23 mouse cellular contexts compared by ENCODE assay signal in the genomic region with DNA sequence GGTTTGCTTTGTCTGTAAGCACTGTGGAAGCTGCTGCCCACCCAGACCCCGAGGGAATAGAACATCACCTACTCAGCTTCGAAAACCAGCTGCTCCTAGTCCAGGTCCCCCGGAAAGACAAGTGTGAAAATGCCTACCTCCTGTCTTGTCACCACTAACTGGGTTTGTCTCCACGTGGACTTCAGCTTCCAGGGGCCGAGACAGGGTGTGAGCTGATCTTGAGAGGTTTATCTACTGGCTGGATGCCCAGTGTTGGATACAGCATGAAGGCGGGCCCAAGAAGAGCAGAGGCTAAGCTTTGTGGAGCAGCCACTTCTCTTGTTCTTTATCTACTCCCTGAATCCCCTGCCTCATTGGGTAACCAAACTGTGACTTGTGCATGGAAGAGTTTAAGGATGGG. TPM values are rescaled to one million over a fixed set of nuclear protein-coding genes. Genes with fewer than 3 reads are reported as not detected.
DNase-seq lines count a peak whose midpoint lies in the region; ATAC-seq and TF ChIP-seq lines count a peak whose summit lies in the region.
"Had no signal": no experiment of that assay in that cellular context is flagged by ENCODE, and none has a peak within 500 bp of the region (broad histone marks: within the 10 kb centered on the region; RNA-seq: fewer than 3 reads in every experiment).

No protein-coding gene starts in this region.

- H3K4me1 ChIP-seq in embryonic facial prominence, embryonic 14.5 days (ENCODE audit: control insufficient read depth, insufficient read depth, low read length) = peaks cover 3% of the 10 kb centered on the region; the same call in 1 of the 2 replicates
- peaks cover 9% of the 10 kb centered on the region for H3K4me1 ChIP-seq in embryonic facial prominence, embryonic 10.5 days
- H3K4me1 ChIP-seq in heart, embryonic 12.5 days (replicated peaks) = peaks cover 16% of the 10 kb centered on the region
- peaks cover 0 to 12% of the 10 kb centered on the region in 2 experiments; a peak in 2 of 4 replicates for H3K4me1 ChIP-seq in MEL (ENCODE audit: control insufficient read depth in 1 of 2, insufficient read depth in 2 of 2, low read length in 2 of 2)
- H3K4me1 ChIP-seq: liver, embryonic 12.5 days had no signal

- peak; percentile 34 for DNase-seq in embryonic facial prominence, embryonic 14.5 days (ENCODE audit: low spot score)
- DNase-seq in embryonic facial prominence, embryonic 10.5 days (ENCODE audit: low spot score) = no peak
- DNase-seq in heart, postnatal 4 days = peak; percentile 31
- peak; percentile 74 for DNase-seq in MEL (ENCODE audit: low read depth, low spot score)
- DNase-seq in lung, postnatal 25 days (ENCODE audit: low spot score) = peak; percentile 5
- DNase-seq in right cerebral cortex, postnatal 14 days = no peak
- no peak for DNase-seq in adrenal gland, postnatal 14 days
- DNase-seq: adrenal gland, adult 8-10 months; cerebellum, adult 9-11 months; embryo, embryonic 11 days; forebrain, postnatal 0 days; kidney, adult 18-20 months; spleen, adult 18-20 months; thymus, adult 18-20 months had no signal

- no peak overlapping the region for H3K4me3 ChIP-seq in embryonic facial prominence, embryonic 14.5 days (ENCODE audit: low read depth, low read length)
- H3K4me3 ChIP-seq in embryonic facial prominence, embryonic 10.5 days = no peak overlapping the region
- H3K4me3 ChIP-seq in heart, embryonic 12.5 days = no peak overlapping the region
- H3K4me3 ChIP-seq in MEL (ENCODE audit: control insufficient read depth in 1 of 2, insufficient read depth in 1 of 2, low read depth in 2 of 2, low read length in 2 of 2) = no peak overlapping the region
- H3K4me3 ChIP-seq: forebrain, embryonic 10.5 days; limb, embryonic 12.5 days; liver, embryonic 12.5 days had no signal

- no peak for ATAC-seq in embryonic facial prominence, embryonic 14.5 days (ENCODE audit: low read depth)
- no peak for ATAC-seq in heart, embryonic 12.5 days (ENCODE audit: insufficient number of reproducible peaks, low FRiP score)
- ATAC-seq: forebrain, postnatal 0 days; liver, embryonic 12.5 days had no signal

- no peaks in the 10 kb centered on the region for H3K79me2 ChIP-seq in MEL (ENCODE audit: control insufficient read depth, insufficient read depth, low read length, poor library complexity)

- H3K27ac ChIP-seq in embryonic facial prominence, embryonic 14.5 days (replicated peaks; ENCODE audit: low read depth, low read length) = no peak overlapping the region
- no peak overlapping the region for H3K27ac ChIP-seq in embryonic facial prominence, embryonic 10.5 days (replicated peaks)
- H3K27ac ChIP-seq in heart, embryonic 12.5 days (ENCODE audit: poor library complexity, severe bottlenecking) = no peak overlapping the region
- no peak overlapping the region for H3K27ac ChIP-seq in MEL (ENCODE audit: control insufficient read depth, low read depth, low read length)
- H3K27ac ChIP-seq: forebrain, embryonic 10.5 days; kidney, postnatal 0 days; limb, embryonic 12.5 days; liver, embryonic 12.5 days; macrophage had no signal

- TF ChIP-seq EP300 in MEL (IDR thresholded peaks at IDR 0.05; ENCODE audit: low read depth in 1 of 2, low read length in 2 of 2) = no peak

- no peak overlapping the region for H3K4me2 ChIP-seq in embryonic facial prominence, embryonic 14.5 days (ENCODE audit: low read depth, low read length)
- no peak overlapping the region for H3K4me2 ChIP-seq in heart, embryonic 12.5 days
- H3K4me2 ChIP-seq: limb, embryonic 12.5 days; liver, embryonic 12.5 days; midbrain, embryonic 11.5 days had no signal

- peaks cover 12% of the 10 kb centered on the region for H3K27me3 ChIP-seq in embryonic facial prominence, embryonic 14.5 days (replicated peaks; ENCODE audit: control insufficient read depth, insufficient read depth, low read length)
- peaks cover 40% of the 10 kb centered on the region for H3K27me3 ChIP-seq in embryonic facial prominence, embryonic 10.5 days (replicated peaks; ENCODE audit: low read depth, poor library complexity, severe bottlenecking)
- H3K27me3 ChIP-seq in heart, embryonic 12.5 days (replicated peaks) = peaks cover 100% of the 10 kb centered on the region
- H3K27me3 ChIP-seq in MEL (ENCODE audit: control insufficient read depth in 1 of 2, insufficient read depth in 2 of 2, low read length in 2 of 2) = peaks cover 0 to 3% of the 10 kb centered on the region in 2 experiments; a peak in 1 of 4 replicates

- no peak for TF ChIP-seq RAD21 in MEL (IDR thresholded peaks at IDR 0.05; ENCODE audit: low read depth, low read length)

- TF ChIP-seq CTCF in MEL (IDR thresholded peaks at IDR 0.05 in 2 of 3, conservative IDR thresholded peaks at IDR 0.05 in 1 of 3; ENCODE audit: control insufficient read depth in 1 of 3, insufficient read depth in 1 of 3, low read depth in 2 of 3, low read length in 3 of 3, poor library complexity in 1 of 3, severe bottlenecking in 1 of 3) = no peak

- no peak overlapping the region for H3K9ac ChIP-seq in embryonic facial prominence, embryonic 14.5 days (ENCODE audit: low read depth, low read length)
- no peak overlapping the region for H3K9ac ChIP-seq in heart, embryonic 12.5 days
- H3K9ac ChIP-seq in MEL (ENCODE audit: control insufficient read depth, low read depth, low read length, poor library complexity, severe bottlenecking) = no peak overlapping the region
- H3K9ac ChIP-seq: forebrain, postnatal 0 days; limb, embryonic 12.5 days; liver, embryonic 12.5 days had no signal

- WGBS in embryonic facial prominence, embryonic 14.5 days = 63% methylated on average over 6 of the region's 6 CpGs
- WGBS in embryonic facial prominence, embryonic 10.5 days = 85% methylated on average over 6 of the region's 6 CpGs
- 24% methylated on average over 6 of the region's 6 CpGs for WGBS in heart, embryonic 12.5 days

- H3K9me3 ChIP-seq in embryonic facial prominence, embryonic 14.5 days (ENCODE audit: control insufficient read depth, low read length) = no peaks in the 10 kb centered on the region
- no peaks in the 10 kb centered on the region for H3K9me3 ChIP-seq in embryonic facial prominence, embryonic 10.5 days
- H3K9me3 ChIP-seq in heart, embryonic 12.5 days (replicated peaks) = no peaks in the 10 kb centered on the region
- no peaks in the 10 kb centered on the region for H3K9me3 ChIP-seq in MEL (replicated peaks; ENCODE audit: insufficient read depth, low read length)
- H3K9me3 ChIP-seq: forebrain, embryonic 10.5 days; G1E; limb, embryonic 12.5 days; liver, embryonic 12.5 days had no signal

- TF ChIP-seq POLR2A in MEL (IDR thresholded peaks at IDR 0.05; ENCODE audit: control insufficient read depth in 1 of 2, insufficient read depth in 1 of 2, low read depth in 1 of 2, low read length in 2 of 2, poor library complexity in 1 of 2) = no peak

- no peaks in the 10 kb centered on the region for H3K36me3 ChIP-seq in embryonic facial prominence, embryonic 14.5 days (ENCODE audit: control insufficient read depth, insufficient read depth, low read length)
- no peaks in the 10 kb centered on the region for H3K36me3 ChIP-seq in embryonic facial prominence, embryonic 10.5 days (replicated peaks)
- no peaks in the 10 kb centered on the region for H3K36me3 ChIP-seq in heart, embryonic 12.5 days
- H3K36me3 ChIP-seq in MEL (ENCODE audit: control insufficient read depth in 1 of 2, insufficient read depth in 2 of 2, low read length in 2 of 2) = no peaks in the 10 kb centered on the region
- H3K36me3 ChIP-seq: G1E; limb, embryonic 12.5 days; liver, embryonic 12.5 days had no signal

TF ChIP-seq in MEL, 35 proteins besides CTCF, POLR2A, EP300 and RAD21:
- TF ChIP-seq TAL1 (IDR thresholded peaks at IDR 0.05; ENCODE audit: low read length) = no peak
- no peak for TF ChIP-seq ZC3H11A (IDR thresholded peaks at IDR 0.05; ENCODE audit: low read depth, low read length)
- peak; percentile 67 for TF ChIP-seq MXI1 (IDR thresholded peaks at IDR 0.05; ENCODE audit: low read depth, low read length)
- TF ChIP-seq E2F4 (IDR thresholded peaks at IDR 0.05; ENCODE audit: borderline replicate concordance, low read depth, low read length) = no peak
- no peak for TF ChIP-seq CHD2 (IDR thresholded peaks at IDR 0.05; ENCODE audit: low read length)
- TF ChIP-seq MAX (IDR thresholded peaks at IDR 0.05; ENCODE audit: low read length) = peak; percentile 66
- TF ChIP-seq MYC (IDR thresholded peaks at IDR 0.05; ENCODE audit: low read depth, low read length) = 0 out of 2 replicates have a peak, but pooled peaks have one; percentile 36
- no peak for TF ChIP-seq BHLHE40 (IDR thresholded peaks at IDR 0.05; ENCODE audit: borderline replicate concordance, low read depth, low read length)
- no peak for TF ChIP-seq ETS1 (IDR thresholded peaks at IDR 0.05; ENCODE audit: low read depth, low read length)
- TF ChIP-seq ZMIZ1 (IDR thresholded peaks at IDR 0.05; ENCODE audit: low read depth, low read length) = no peak
- no peak for TF ChIP-seq RCOR1 (IDR thresholded peaks at IDR 0.05; ENCODE audit: low read depth, low read length)
- TF ChIP-seq USF1 (IDR thresholded peaks at IDR 0.05; ENCODE audit: low read depth, low read length) = no peak
- TF ChIP-seq TBP (IDR thresholded peaks at IDR 0.05; ENCODE audit: low read depth, low read length) = no peak
TF ChIP-seq in MEL: peak in this region for 3.

RNA-seq across cellular contexts. Expression of gene Chrna4, which starts 10.0 kb away (rescaled TPM):
- polyA plus RNA-seq in embryonic facial prominence, embryonic 14.5 days (2014; fragmentation: Nextera tagmentation; extraction: Ambion mirVana) = 3.6 and 5.8 TPM in 2 replicates
- polyA plus RNA-seq in embryonic facial prominence, embryonic 10.5 days (2016; fragmentation: Nextera tagmentation; extraction: Ambion mirVana) = 5.5 and 6.7 TPM in 2 replicates
- total RNA-seq in heart, postnatal 4 days (2021) = under 1 TPM; 0.11 to 0.17 TPM
- 0.19 and 0.31 TPM in 2 replicates for polyA plus RNA-seq in heart, embryonic 12.5 days (2016; fragmentation: Nextera tagmentation; extraction: Ambion mirVana)
- 0.03 and 0.12 TPM in 2 replicates for total RNA-seq in MEL (2012; rRNA removed)
- not detected for polyA plus RNA-seq in MEL (2012; ENCODE audit: insufficient read depth in 1 of 2, insufficient read length in 2 of 2, low read depth in 1 of 2, low replicate concordance in 2 of 2, missing spikeins in 1 of 2)
- total RNA-seq in adrenal gland, postnatal 14 days (2021) = 5.6 and 9.6 TPM in 2 replicates
- total RNA-seq: hematopoietic stem cell, adult 5-6 weeks had no signal
- polyA plus RNA-seq: G1E, macrophage had no signal

RNA-seq across cellular contexts. Expression of gene Col20a1, which starts 47.0 kb away (rescaled TPM):
- 2.5 and 3.7 TPM in 2 replicates for polyA plus RNA-seq in embryonic facial prominence, embryonic 14.5 days (2014; fragmentation: Nextera tagmentation; extraction: Ambion mirVana)
- 0.26 and 0.62 TPM in 2 replicates for polyA plus RNA-seq in embryonic facial prominence, embryonic 10.5 days (2016; fragmentation: Nextera tagmentation; extraction: Ambion mirVana)
- under 1 TPM; 0.29 to 0.33 TPM for total RNA-seq in heart, postnatal 4 days (2021)
- polyA plus RNA-seq in heart, embryonic 12.5 days (2016; fragmentation: Nextera tagmentation; extraction: Ambion mirVana) = 0.20 and 0.23 TPM in 2 replicates
- total RNA-seq in MEL (2012; rRNA removed) = 0.13 and 0.23 TPM in 2 replicates
- under 1 TPM in 1 of 2 experiments, not detected in 1; 0.40 TPM for polyA plus RNA-seq in MEL (2012; ENCODE audit: insufficient read depth in 1 of 2, insufficient read length in 2 of 2, low read depth in 1 of 2, low replicate concordance in 2 of 2, missing spikeins in 1 of 2)
- 3.5 and 3.7 TPM in 2 replicates for total RNA-seq in adrenal gland, postnatal 14 days (2021)

Comparison
In these comparisons a context has a peak if more than half of its experiments do, and no peak if none do; other contexts are left out.
1. DNase-seq: peak in embryonic facial prominence, embryonic 14.5 days (single experiment), heart, postnatal 4 days (single experiment), MEL (single experiment) and lung, postnatal 25 days (single experiment); none in embryonic facial prominence, embryonic 10.5 days (single experiment), right cerebral cortex, postnatal 14 days (single experiment) and adrenal gland, postnatal 14 days (single experiment).